In the genomic region with DNA sequence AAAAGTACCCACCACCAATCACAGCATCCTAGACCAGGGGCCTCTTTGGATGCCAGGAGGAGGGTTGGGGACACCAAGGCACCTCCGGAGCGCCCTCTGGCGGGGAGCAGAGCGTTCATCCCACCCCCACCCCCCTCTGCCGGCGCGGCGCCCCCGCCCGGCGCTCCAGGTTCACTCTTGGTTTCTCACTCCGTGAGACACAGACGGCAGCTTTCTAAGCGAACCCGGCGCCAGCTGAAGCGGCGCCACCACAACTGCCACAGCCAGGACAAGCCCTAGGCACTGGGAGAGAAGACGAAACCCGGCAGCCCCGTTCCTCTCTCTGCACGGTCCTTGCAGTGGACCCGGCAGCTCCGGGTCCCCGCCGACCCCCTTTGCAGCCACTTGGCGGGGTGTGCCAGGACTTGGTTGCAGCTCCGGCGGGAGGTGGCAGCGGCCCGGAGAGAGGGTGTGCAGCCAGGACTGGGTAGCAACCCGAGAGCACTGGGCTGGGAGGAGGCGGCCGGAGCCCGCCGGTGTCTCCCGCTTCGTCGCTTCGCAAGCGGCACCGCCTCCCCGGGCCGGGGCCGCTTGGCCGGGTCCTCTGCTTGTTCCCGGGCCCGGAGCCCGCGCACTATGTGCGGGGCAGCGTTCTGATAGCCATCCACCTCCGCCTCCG, we compare ENCODE assay signal across 8 mouse cellular contexts. TPM values are rescaled to one million over a fixed set of nuclear protein-coding genes. Genes with fewer than 3 reads are reported as not detected.
DNase-seq lines count a peak whose midpoint lies in the region; ATAC-seq lines count a peak whose summit lies in the region.

A gene (plus strand): TSS at position 200 of the 658 bp plus-strand sequence.

- H3K4me2 ChIP-seq in hindbrain, embryonic 16.5 days (ENCODE audit: low read length): peak within 1 kb of the TSS; percentile 70

- H3K9ac ChIP-seq in hindbrain, embryonic 16.5 days (ENCODE audit: low read depth, low read length): peak within 1 kb of the TSS; percentile 82

- H3K4me1 ChIP-seq in hindbrain, embryonic 16.5 days (ENCODE audit: control insufficient read depth, insufficient read depth, low read depth, low read length): no peaks in the 10 kb centered on the region; the same call in 1 of the 2 replicates

- WGBS in hindbrain, embryonic 16.5 days: under 1% methylated on average over 35 of the region's 54 CpGs

- H3K36me3 ChIP-seq in hindbrain, embryonic 16.5 days (ENCODE audit: control insufficient read depth, insufficient read depth, low read length): no peaks in the 10 kb centered on the region

- peak; percentile 84 for DNase-seq in adrenal gland, postnatal 10 days
- peak; percentile 94 to 95 for DNase-seq in cerebellum, postnatal 10 days
- peak; percentile 38 to 81 for DNase-seq in frontal cortex, postnatal 10 days (ENCODE audit: low spot score in 2 of 2)
- DNase-seq in left cerebral cortex, adult 11 months (ENCODE audit: low spot score): peak; percentile 53
- DNase-seq in lung, postnatal 4 days: peak; percentile 52 to 54
- peak; percentile 69 to 74 for DNase-seq in right cerebral cortex, postnatal 36 days (ENCODE audit: low spot score in 2 of 2)

- ATAC-seq in hindbrain, embryonic 16.5 days: peak; percentile 93
- no peak for ATAC-seq in inflammation-experienced regulatory T-cells, adult 6 months

- H3K27me3 ChIP-seq in hindbrain, embryonic 16.5 days (replicated peaks; ENCODE audit: control insufficient read depth, insufficient read depth, low read length): no peaks in the 10 kb centered on the region

- no peaks in the 10 kb centered on the region for H3K9me3 ChIP-seq in hindbrain, embryonic 16.5 days (ENCODE audit: control insufficient read depth, low read length)

- peak within 1 kb of the TSS; percentile 93 for H3K27ac ChIP-seq in hindbrain, embryonic 16.5 days (ENCODE audit: low read depth, low read length)

- peak within 1 kb of the TSS; percentile 91 for H3K4me3 ChIP-seq in hindbrain, embryonic 16.5 days (ENCODE audit: low read length)

RNA-seq across cellular contexts. Expression of the gene that starts here (rescaled TPM):
- 1 to 10 TPM; 1.6 to 2.2 TPM for total RNA-seq in adrenal gland, postnatal 10 days (2021)
- polyA plus RNA-seq in hindbrain, embryonic 16.5 days (2015; fragmentation: Nextera tagmentation; extraction: Ambion mirVana): 36.2 and 38.7 TPM in 2 replicates
- polyA plus RNA-seq in inflammation-experienced regulatory T-cells, adult 6 months (2017; shearing (Covaris generic)): not detected

Comparison
In these comparisons a context has a peak if more than half of its experiments do, and no peak if none do; other contexts are left out.
1. RNA of the gene that starts here (polyA plus RNA-seq): 36.2 to 38.7 TPM in hindbrain, embryonic 16.5 days; not detected in inflammation-experienced regulatory T-cells, adult 6 months; every median in the first group is over 10 times any median in the second.
2. Peak in every context shown above with its lines, with median percentiles within 50 percentile points of each other: DNase-seq.